Mouse (Mus musculus): ENCODE data around the gene Slc22a28.
"Not testable (repeated sequence)": the region's sequence is repeated elsewhere in the genome, so short reads cannot be mapped to it uniquely, and the experiment has no call there.

Gene Slc22a28

GRCm38 (mm10) chr19:8131881-8132280 is at the start of gene Slc22a28:
TSS of gene Slc22a28 (minus strand) at chr19:8131982.
- DNase-seq: not testable (repeated sequence)

DNA sequence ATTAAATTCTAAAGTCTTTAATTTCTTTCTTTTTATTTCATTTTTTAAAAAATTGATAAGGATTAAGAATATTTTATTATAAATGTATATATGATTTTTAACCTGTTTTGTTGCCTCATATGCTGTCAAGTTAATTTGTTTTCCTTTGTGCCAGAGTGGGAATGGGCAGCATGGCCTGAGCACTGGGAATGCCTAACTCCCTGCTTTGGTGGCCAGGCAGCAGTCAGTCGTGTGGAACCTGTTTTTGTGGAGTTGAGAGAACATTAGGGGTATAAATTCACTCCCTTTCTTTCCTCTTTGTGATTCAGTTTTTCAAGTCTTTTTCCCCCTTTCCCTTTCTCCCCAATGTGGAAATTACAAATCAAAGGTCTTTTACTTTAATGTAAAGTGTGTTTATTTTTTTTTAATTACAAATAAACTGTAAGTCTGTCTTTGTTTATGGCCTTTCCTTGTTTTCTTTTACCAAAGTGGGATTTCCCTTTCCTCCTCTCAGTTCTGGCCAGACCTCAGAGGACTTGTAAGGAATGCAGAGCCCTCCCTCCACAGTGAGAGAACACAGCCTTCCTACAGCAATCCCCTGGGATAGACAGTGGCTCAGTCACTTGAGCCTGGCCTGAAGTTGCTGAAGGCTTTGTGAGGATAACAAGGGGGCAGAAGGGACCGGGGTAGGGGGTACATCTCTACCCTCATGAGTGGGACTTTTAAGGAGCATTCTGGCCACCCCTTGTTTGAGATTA is 17.2 kb upstream of the Slc22a28 start:
- no peak for DNase-seq

DNA sequence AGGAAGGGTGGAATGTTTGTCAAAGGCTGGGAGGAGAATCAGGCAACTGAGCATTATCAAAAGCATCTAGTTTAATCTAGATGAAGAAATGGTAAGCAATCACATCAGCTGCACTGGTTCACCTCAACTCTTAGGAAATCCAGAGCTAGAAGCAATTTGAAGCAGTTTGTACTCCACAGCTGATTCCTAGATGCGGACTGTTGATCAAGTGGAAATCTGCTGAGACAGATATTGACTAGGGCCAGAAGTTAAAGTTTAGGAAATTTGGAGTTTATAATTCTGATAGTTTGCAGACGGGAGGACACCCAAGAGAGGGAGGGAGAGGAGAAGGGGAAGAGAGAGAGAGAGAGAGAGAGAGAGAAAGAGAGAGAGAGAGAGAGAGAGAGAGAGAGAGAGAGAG is 10.9 kb upstream of the Slc22a28 start:
- DNase-seq: not testable (repeated sequence)

- not testable (repeated sequence) for DNase-seq
These were observed 2.5 kb upstream of the Slc22a28 start for GRCm38 (mm10) chr19:8134127-8134841.

GRCm38 (mm10) chr19:8019904-8020349 is 111.9 kb downstream of the Slc22a28 start:
- no peak for DNase-seq

DNA sequence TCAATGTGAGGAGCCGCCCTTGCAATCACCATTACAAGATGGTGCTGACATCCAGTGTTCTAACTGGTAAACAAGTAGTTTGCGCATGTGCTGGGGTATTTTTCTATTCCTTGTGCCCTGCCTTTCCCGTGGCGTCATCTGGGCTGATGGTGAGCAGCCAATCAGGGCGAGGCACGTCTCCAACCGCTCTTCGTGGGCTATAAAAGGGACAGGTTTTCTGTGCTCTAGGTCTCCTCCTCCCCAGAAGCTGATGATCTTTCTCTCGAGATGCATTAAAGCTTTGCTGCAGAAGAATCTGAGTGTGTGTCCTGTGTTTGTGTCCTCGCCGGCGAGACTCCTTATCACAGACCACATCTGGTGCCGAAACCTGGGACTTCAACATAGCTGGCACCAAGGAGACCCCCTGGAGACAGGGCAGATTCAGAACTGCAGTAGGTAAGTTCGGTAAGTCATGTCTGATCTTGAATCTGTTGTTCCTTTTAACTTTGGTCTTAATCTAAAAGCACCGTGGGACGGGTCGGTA is 112.4 kb downstream of the Slc22a28 start:
- not testable (repeated sequence) for DNase-seq

- DNase-seq: not testable (repeated sequence)
These were observed 113.2 kb downstream of the Slc22a28 start for GRCm38 (mm10) chr19:8018535-8018934.

Measured in cerebellum, adult 8-10 months (tissue).